Mouse (Mus musculus): ENCODE measurements around the gene Taok3.

GRCm38 (mm10) chr5:117285266-117285665 is 165.3 kb downstream of the Taok3 start:
- no peak for TF ChIP-seq MYOD1 (IDR thresholded peaks at IDR 0.05; ENCODE audit: control insufficient read depth in 1 of 3, insufficient read length in 2 of 3, low read depth in 2 of 3)
- TF ChIP-seq CEBPB (IDR thresholded peaks at IDR 0.05; ENCODE audit: insufficient read depth, poor library complexity, severe bottlenecking) = no peak
- no peak for TF ChIP-seq POLR2A (IDR thresholded peaks at IDR 0.05; ENCODE audit: insufficient read length, low read depth)
- no peak for TF ChIP-seq TCF3 (IDR thresholded peaks at IDR 0.05; ENCODE audit: insufficient read length, low read depth)
- TF ChIP-seq MYOG (IDR thresholded peaks at IDR 0.05; ENCODE audit: control insufficient read depth in 1 of 3, insufficient read depth in 1 of 3, insufficient read length in 2 of 3, low read depth in 2 of 3) = no peak
- no peak for TF ChIP-seq USF1 (IDR thresholded peaks at IDR 0.05; ENCODE audit: low read depth)
- no peak for TF ChIP-seq TCF12 (IDR thresholded peaks at IDR 0.05; ENCODE audit: insufficient read depth, poor library complexity, severe bottlenecking)
- TF ChIP-seq POLR2AphosphoS2 (IDR thresholded peaks at IDR 0.05; ENCODE audit: insufficient read length, low read depth) = no peak
- no peak for TF ChIP-seq E2F4 (IDR thresholded peaks at IDR 0.05; ENCODE audit: insufficient read depth)
- TF ChIP-seq MAX (IDR thresholded peaks at IDR 0.05; ENCODE audit: low read depth) = no peak
- no peak for TF ChIP-seq SRF (IDR thresholded peaks at IDR 0.05; ENCODE audit: control insufficient read depth, insufficient read length, low read depth)

Data from myocyte (in vitro differentiated cells).